Comparison of ENCODE assay signal across 21 mouse cellular contexts in the genomic region with DNA sequence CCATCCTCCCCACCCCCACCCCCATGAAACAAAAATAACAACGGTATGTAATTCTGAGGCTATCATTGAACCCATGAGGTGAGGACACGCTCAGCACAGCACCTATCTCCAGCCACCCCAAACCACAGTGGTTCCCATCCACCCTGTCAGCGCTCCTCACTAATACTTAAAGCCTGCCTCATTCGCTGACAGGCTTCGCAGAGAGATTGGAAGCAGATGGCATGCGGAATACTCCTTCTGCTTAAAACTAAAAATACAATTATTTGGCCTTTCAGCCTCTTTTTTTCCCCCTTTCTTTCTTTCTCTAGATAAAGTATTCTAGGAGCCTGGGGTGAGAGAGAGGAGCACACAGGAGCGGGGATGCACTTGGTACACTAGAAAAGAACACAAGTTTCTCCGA.
A peak's percentile ranks its signal among the peaks of the same experiment; 100 is the strongest.
DNase-seq lines count a peak whose midpoint lies in the region; ATAC-seq lines count a peak whose summit lies in the region.
"Had no signal": no experiment of that assay in that cellular context is flagged by ENCODE, and none has a peak within 500 bp of the region (broad histone marks: within the 10 kb centered on the region; RNA-seq: fewer than 3 reads in every experiment).

No protein-coding gene starts in this region.

- peak; percentile 38 for DNase-seq in embryonic facial prominence, embryonic 11.5 days (ENCODE audit: low spot score)
- DNase-seq in embryonic facial prominence, embryonic 10.5 days (ENCODE audit: low spot score) = no peak
- peak; percentile 35 for DNase-seq in layer of hippocampus, adult 11-12 months (ENCODE audit: low spot score)
- no peak for DNase-seq in layer of hippocampus, adult 9-10 months (ENCODE audit: low spot score)
- peak; percentile 18 to 46 for DNase-seq in layer of hippocampus, postnatal 14 days (ENCODE audit: low spot score in 2 of 2)
- no peak for DNase-seq in layer of hippocampus, postnatal 10 days (ENCODE audit: low spot score in 2 of 2)
- DNase-seq: adrenal gland, postnatal 10 days; B cell, adult 2 months; cerebellum, adult 11-12 months; cerebellum, adult 9-10 months; cerebellum, postnatal 25 days; gastrocnemius, adult 2 months; gastrocnemius, postnatal 25 days; heart, postnatal 36 days had no signal

- H3K27me3 ChIP-seq in embryonic facial prominence, embryonic 11.5 days (ENCODE audit: control insufficient read depth, insufficient read depth, low read length) = no peaks in the 10 kb centered on the region
- H3K27me3 ChIP-seq in embryonic facial prominence, embryonic 10.5 days (replicated peaks; ENCODE audit: low read depth, poor library complexity, severe bottlenecking) = peaks cover 22% of the 10 kb centered on the region
- peaks cover 53% of the 10 kb centered on the region for H3K27me3 ChIP-seq in heart, embryonic 12.5 days (replicated peaks)
- H3K27me3 ChIP-seq: hindbrain, embryonic 15.5 days had no signal

- WGBS in embryonic facial prominence, embryonic 11.5 days = 75% methylated on average over 8 of the region's 8 CpGs
- 85% methylated on average over 8 of the region's 8 CpGs for WGBS in embryonic facial prominence, embryonic 10.5 days
- WGBS in heart, embryonic 12.5 days = 50% methylated on average over 8 of the region's 8 CpGs

- no peak overlapping the region for H3K4me2 ChIP-seq in embryonic facial prominence, embryonic 11.5 days (ENCODE audit: low read depth, low read length)
- no peak overlapping the region for H3K4me2 ChIP-seq in heart, embryonic 12.5 days
- H3K4me2 ChIP-seq: embryonic facial prominence, embryonic 15.5 days; heart, embryonic 13.5 days; hindbrain, embryonic 15.5 days had no signal

- ATAC-seq in embryonic facial prominence, embryonic 11.5 days (replicated peaks; ENCODE audit: insufficient number of reproducible peaks, low FRiP score, low TSS enrichment, low read depth) = no peak
- ATAC-seq in heart, embryonic 12.5 days (ENCODE audit: insufficient number of reproducible peaks, low FRiP score) = no peak
- ATAC-seq: CD4-positive, CD25-positive, alpha-beta regulatory T cell, adult 4 months had no signal

- H3K9ac ChIP-seq in embryonic facial prominence, embryonic 11.5 days (replicated peaks; ENCODE audit: low read length) = no peak overlapping the region
- H3K9ac ChIP-seq in heart, embryonic 12.5 days = no peak overlapping the region
- H3K9ac ChIP-seq: embryonic facial prominence, embryonic 15.5 days; heart, embryonic 13.5 days; hindbrain, embryonic 15.5 days had no signal

- no peaks in the 10 kb centered on the region for H3K36me3 ChIP-seq in embryonic facial prominence, embryonic 11.5 days (replicated peaks; ENCODE audit: control insufficient read depth, insufficient read depth, low read depth, low read length)
- H3K36me3 ChIP-seq in embryonic facial prominence, embryonic 10.5 days (replicated peaks) = no peaks in the 10 kb centered on the region
- no peaks in the 10 kb centered on the region for H3K36me3 ChIP-seq in heart, embryonic 12.5 days
- H3K36me3 ChIP-seq: embryonic facial prominence, embryonic 15.5 days; G1E; heart, embryonic 13.5 days; hindbrain, embryonic 15.5 days had no signal

- no peak overlapping the region for H3K4me3 ChIP-seq in embryonic facial prominence, embryonic 11.5 days (ENCODE audit: low read depth, low read length)
- H3K4me3 ChIP-seq in embryonic facial prominence, embryonic 10.5 days = no peak overlapping the region
- H3K4me3 ChIP-seq in heart, embryonic 12.5 days = no peak overlapping the region
- H3K4me3 ChIP-seq: embryonic facial prominence, embryonic 15.5 days; erythroblast, embryonic 14.5 days; gastrocnemius, adult 2 months; heart, embryonic 13.5 days; hindbrain, embryonic 15.5 days had no signal

- H3K27ac ChIP-seq in embryonic facial prominence, embryonic 11.5 days (replicated peaks; ENCODE audit: low read depth, low read length) = no peak overlapping the region
- H3K27ac ChIP-seq in embryonic facial prominence, embryonic 10.5 days (replicated peaks) = no peak overlapping the region
- no peak overlapping the region for H3K27ac ChIP-seq in heart, embryonic 12.5 days (ENCODE audit: poor library complexity, severe bottlenecking)
- H3K27ac ChIP-seq: embryonic facial prominence, embryonic 15.5 days; gastrocnemius, adult 2 months; heart, embryonic 13.5 days; hindbrain, embryonic 15.5 days had no signal

- H3K4me1 ChIP-seq in embryonic facial prominence, embryonic 11.5 days (ENCODE audit: control insufficient read depth, insufficient read depth, low read length) = no peaks in the 10 kb centered on the region
- peaks cover 4% of the 10 kb centered on the region; the same call in 1 of the 2 replicates for H3K4me1 ChIP-seq in embryonic facial prominence, embryonic 10.5 days
- H3K4me1 ChIP-seq in heart, embryonic 12.5 days (replicated peaks) = peaks cover 9% of the 10 kb centered on the region; the same call in 1 of the 2 replicates
- H3K4me1 ChIP-seq: embryonic facial prominence, embryonic 15.5 days had no signal

- H3K9me3 ChIP-seq in embryonic facial prominence, embryonic 11.5 days (replicated peaks; ENCODE audit: control insufficient read depth, low read length) = no peaks in the 10 kb centered on the region
- no peaks in the 10 kb centered on the region for H3K9me3 ChIP-seq in embryonic facial prominence, embryonic 10.5 days
- no peaks in the 10 kb centered on the region for H3K9me3 ChIP-seq in heart, embryonic 12.5 days (replicated peaks)
- H3K9me3 ChIP-seq: embryonic facial prominence, embryonic 15.5 days; heart, embryonic 13.5 days; hindbrain, embryonic 15.5 days had no signal

Comparison
In these comparisons a context has a peak if more than half of its experiments do, and no peak if none do; other contexts are left out.
1. DNase-seq: peak in embryonic facial prominence, embryonic 11.5 days (single experiment), layer of hippocampus, adult 11-12 months (single experiment) and layer of hippocampus, postnatal 14 days (2 of 2); none in embryonic facial prominence, embryonic 10.5 days (single experiment), layer of hippocampus, adult 9-10 months (single experiment) and layer of hippocampus, postnatal 10 days (0 of 2).